Mouse (Mus musculus) CH12.LX (cell line): Measurements from ENCODE around the gene Epas1.

Experiments used
- BHLHE40 ChIP-seq: IDR thresholded peaks from 2 replicates; pipeline ENCODE4 v1.6.1; 2011; ENCODE audit warnings: mild to moderate bottlenecking, low read depth, low read length, improper control_type of control experiment
- POLR2A ChIP-seq: IDR thresholded peaks from 2 replicates; pipeline ENCODE4 v1.6.1; 2011; ENCODE audit warnings: low read depth, mild to moderate bottlenecking, improper control_type of control experiment, low read length
- ZC3H11A ChIP-seq: IDR thresholded peaks from 2 replicates; pipeline ENCODE4 v1.6.1; 2012; ENCODE audit warnings: low read depth, mild to moderate bottlenecking, inconsistent platforms, low read length, improper control_type of control experiment

DNA sequence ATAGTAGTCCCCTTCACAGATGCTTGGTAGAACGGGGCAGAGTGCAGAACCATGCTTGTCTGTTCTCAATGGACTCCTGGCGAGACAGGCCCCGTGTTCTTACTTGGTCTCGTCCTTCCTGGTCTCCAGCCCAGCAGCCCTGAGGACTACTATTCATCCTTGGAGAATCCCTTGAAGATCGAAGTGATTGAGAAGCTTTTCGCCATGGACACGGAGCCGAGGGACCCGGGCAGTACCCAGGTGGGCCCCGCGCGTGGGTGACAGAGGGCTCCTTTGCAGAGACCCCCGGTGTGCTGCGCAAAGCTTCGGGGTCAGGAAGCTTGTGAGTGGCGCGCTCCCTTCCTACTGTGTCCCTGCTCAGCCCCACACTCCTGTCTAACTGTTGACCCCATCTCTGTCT, 72.9 kb downstream of the Epas1 start:
- TF ChIP-seq POLR2A = no peak
- no peak for TF ChIP-seq BHLHE40
- no peak for TF ChIP-seq ZC3H11A
